Comparison of ENCODE assay signal across 18 mouse cellular contexts in the genomic region with DNA sequence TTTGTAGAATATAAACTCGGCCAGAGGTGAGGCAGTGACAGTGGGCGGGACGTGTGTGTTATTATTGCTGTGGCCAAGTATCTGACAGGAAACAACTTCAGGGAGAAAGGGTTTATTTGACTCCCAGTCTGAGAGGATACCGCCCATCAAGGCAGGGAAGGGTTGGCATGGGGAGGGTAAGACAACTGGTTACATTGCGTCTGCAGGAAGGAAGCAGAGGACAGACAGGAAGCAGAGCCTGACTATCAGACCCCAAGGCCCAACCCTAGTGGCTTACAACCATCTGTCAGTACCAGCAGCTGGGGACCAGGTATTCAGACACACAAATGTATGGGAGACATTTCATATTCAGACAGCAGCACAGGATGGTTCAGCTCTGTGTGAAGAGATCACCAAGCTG.
DNase-seq lines count a peak whose midpoint lies in the region; ATAC-seq and TF ChIP-seq lines count a peak whose summit lies in the region.
"Had no signal": no experiment of that assay in that cellular context is flagged by ENCODE, and none has a peak within 500 bp of the region (broad histone marks: within the 10 kb centered on the region; RNA-seq: fewer than 3 reads in every experiment).

No protein-coding gene starts in this region.

- 43% methylated on average over 5 of the region's 5 CpGs for WGBS in thymus, adult 2 months

- TF ChIP-seq POLR2A in thymus, adult 2 months (IDR thresholded peaks at IDR 0.05; ENCODE audit: control insufficient read depth, extremely low read depth, insufficient read depth, low read length, poor library complexity): no peak

- no peak overlapping the region for H3K4me3 ChIP-seq in thymus, adult 2 months (ENCODE audit: control insufficient read depth, insufficient read depth, low read length)
- H3K4me3 ChIP-seq: embryonic facial prominence, embryonic 12.5 days; embryonic facial prominence, embryonic 15.5 days had no signal

- no peaks in the 10 kb centered on the region for H3K36me3 ChIP-seq in thymus, adult 2 months (ENCODE audit: control insufficient read depth, insufficient read depth, low read length)
- H3K36me3 ChIP-seq: embryonic facial prominence, embryonic 12.5 days; embryonic facial prominence, embryonic 15.5 days had no signal

- peak overlapping the region; percentile 6; the same call in 1 of the 2 replicates for H3K27ac ChIP-seq in thymus, adult 2 months (ENCODE audit: control insufficient read depth, insufficient read depth, low read length)
- H3K27ac ChIP-seq: embryonic facial prominence, embryonic 12.5 days; embryonic facial prominence, embryonic 15.5 days; hindbrain, embryonic 14.5 days; hindbrain, postnatal 0 days had no signal

- peak; percentile 80 for ATAC-seq in common myeloid progenitor, adult 5-6 weeks (replicated peaks; ENCODE audit: low read depth, poor library complexity, severe bottlenecking)
- peak; percentile 57; the same call in 1 of the 2 replicates for ATAC-seq in megakaryocyte progenitor cell, adult 5-6 weeks (replicated peaks; ENCODE audit: poor library complexity)
- no peak for ATAC-seq in megakaryocyte-erythroid progenitor cell, adult 5-6 weeks (replicated peaks; ENCODE audit: low FRiP score, low TSS enrichment, poor library complexity, severe bottlenecking)
- ATAC-seq: activated CD4-positive, CD25-positive, alpha-beta regulatory T cell, adult 4 months; forebrain, embryonic 14.5 days; hindbrain, postnatal 0 days had no signal

- peaks cover 22% of the 10 kb centered on the region for H3K4me1 ChIP-seq in thymus, adult 2 months (replicated peaks; ENCODE audit: control insufficient read depth, insufficient read depth, low read length)
- H3K4me1 ChIP-seq: embryonic facial prominence, embryonic 15.5 days had no signal

- TF ChIP-seq CTCF in thymus, adult 2 months (IDR thresholded peaks at IDR 0.05; ENCODE audit: borderline replicate concordance, control insufficient read depth, extremely low read depth, insufficient read depth, low read length, poor library complexity): no peak

- no peaks in the 10 kb centered on the region for H3K27me3 ChIP-seq in thymus, adult 2 months (ENCODE audit: control insufficient read depth, insufficient read depth, low read length)
- H3K27me3 ChIP-seq: embryonic facial prominence, embryonic 12.5 days; embryonic facial prominence, embryonic 15.5 days had no signal

- DNase-seq in thymus, adult 2 months: no peak
- DNase-seq in thymus, postnatal 4 days: no peak
- peak; percentile 7 for DNase-seq in 416B (ENCODE audit: low read depth)
- DNase-seq: adrenal gland, postnatal 10 days; adrenal gland, postnatal 36 days; cerebellum, adult 18-20 months; cerebellum, adult 9-10 months; gastrocnemius, postnatal 36 days; heart, postnatal 36 days had no signal
